Mouse (Mus musculus) liver, embryonic 11.5 days (tissue): ENCODE data around the gene Sulf2. TPM values are rescaled to one million over a fixed set of nuclear protein-coding genes. Genes with fewer than 3 reads are reported as not detected.

Experiments
- ATAC-seq: fragments of 200-750 bp; cut with Nextera tagmentation; replicated peaks from 2 replicates; pipeline ENCODE4 v1.8.0; 2017; ENCODE audit warnings: moderate number of reproducible peaks, mild to moderate bottlenecking, moderate TSS enrichment, moderate library complexity; ENCODE audit not compliant: low FRiP score
- DNase-seq: peaks from one replicate; pipeline ENCODE4 v3.0.0-alpha.2; 2017; ENCODE audit warnings: low spot score
- H3K27ac ChIP-seq: fragments of 300-500 bp; sonication (generic); 2 replicates; pipeline ENCODE4 v1.5.1; 2014; ENCODE audit warnings: mild to moderate bottlenecking, low read depth, low read length, control low read depth
- H3K27me3 ChIP-seq: fragments of 300-500 bp; sonication (generic); replicated peaks from 2 replicates; pipeline ENCODE4 v1.6.1; 2014; ENCODE audit warnings: low read length, mixed read lengths; ENCODE audit not compliant: control insufficient read depth, insufficient read depth
- H3K36me3 ChIP-seq: fragments of 300-500 bp; sonication (generic); 2 replicates; pipeline ENCODE4 v1.6.1; 2014; ENCODE audit warnings: mild to moderate bottlenecking, low read length, moderate library complexity, mixed read lengths; ENCODE audit not compliant: control insufficient read depth, insufficient read depth
- H3K4me1 ChIP-seq: fragments of 300-500 bp; sonication (generic); replicated peaks from 2 replicates; pipeline ENCODE4 v1.6.1; 2014; ENCODE audit warnings: low read length, mixed read lengths; ENCODE audit not compliant: control insufficient read depth, insufficient read depth
- H3K4me2 ChIP-seq: fragments of 300-500 bp; sonication (generic); 2 replicates; pipeline ENCODE4 v1.6.1; 2014; ENCODE audit warnings: mild to moderate bottlenecking, control low read depth, moderate library complexity
- H3K4me3 ChIP-seq: fragments of 300-500 bp; sonication (generic); 2 replicates; pipeline ENCODE4 v1.5.1; 2014; ENCODE audit warnings: low read depth, low read length, control low read depth
- H3K9ac ChIP-seq: fragments of 300-500 bp; sonication (generic); 2 replicates; pipeline ENCODE4 v1.6.1; 2014; ENCODE audit warnings: low read depth, low read length, control low read depth
- H3K9me3 ChIP-seq: fragments of 300-500 bp; sonication (generic); 2 replicates; pipeline ENCODE4 v1.6.1; 2016; ENCODE audit warnings: low read length, inconsistent platforms, mixed read lengths; ENCODE audit not compliant: control insufficient read depth
- WGBS: fragments of 180-500 bp; shearing (Covaris S2); extraction: QIAGEN DNeasy Blood & Tissue Kit; methylation state at CpG from one replicate; pipeline ENCODE4 v1.1.7; 2014; 5-methylcytosine and 5-hydroxymethylcytosine counted together
- polyA plus RNA-seq: library from polyadenylated mRNA; unstranded; fragments of >200 nt; fragmentation: Nextera tagmentation; extraction: Ambion mirVana; gene quantifications from 2 replicates; pipeline ENCODE4 v1.2.1, GENCODE M21; 2014

Sulf2 gene
- polyA plus RNA-seq, 1 experiment from 2014 or later: 30.3 TPM

DNA sequence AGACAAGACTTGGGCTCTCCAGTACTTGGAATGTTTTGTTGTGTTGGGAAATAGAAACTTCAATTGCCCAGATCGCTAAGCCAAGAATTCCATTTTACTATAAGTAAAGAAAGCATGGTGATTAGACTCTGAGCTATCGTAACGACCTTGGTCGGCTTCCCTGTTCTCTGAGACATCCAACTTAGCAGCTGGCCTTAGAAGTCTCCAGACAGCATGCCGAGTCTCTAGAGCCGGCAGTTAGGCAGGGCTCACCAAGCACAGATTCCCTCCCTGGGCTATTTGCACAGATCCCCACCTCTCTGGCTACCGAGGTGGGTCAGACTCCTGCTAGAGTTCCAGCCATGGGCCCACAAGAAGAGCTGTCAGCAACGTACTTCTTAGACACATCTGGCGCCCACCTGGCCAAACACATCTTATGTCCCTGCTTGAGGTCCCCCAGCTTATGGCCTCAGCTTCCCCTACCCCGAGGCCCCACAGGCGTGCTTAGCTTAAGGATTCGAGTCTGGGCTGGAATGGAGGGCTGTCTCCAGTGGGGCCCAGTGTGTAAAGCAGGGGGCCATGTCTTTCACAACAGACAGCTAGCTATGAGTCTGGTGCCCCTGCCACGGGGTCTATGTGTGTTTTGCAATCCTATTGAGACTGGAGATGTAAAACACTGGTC is 6.7 kb downstream of the Sulf2 start:
- DNase-seq: no peak
- H3K27ac ChIP-seq: no peak overlapping the region
- no peak overlapping the region for H3K9ac ChIP-seq
- H3K4me1 ChIP-seq: peaks cover 3% of the 10 kb centered on the region; the same call in 1 of the 2 replicates
- no peaks in the 10 kb centered on the region for H3K9me3 ChIP-seq
- no peak overlapping the region for H3K4me3 ChIP-seq
- peaks cover 17% of the 10 kb centered on the region for H3K27me3 ChIP-seq
- ATAC-seq: no peak
- WGBS: 53% methylated on average over 13 of the region's 13 CpGs
- H3K36me3 ChIP-seq: no peaks in the 10 kb centered on the region
- no peak overlapping the region for H3K4me2 ChIP-seq

DNA sequence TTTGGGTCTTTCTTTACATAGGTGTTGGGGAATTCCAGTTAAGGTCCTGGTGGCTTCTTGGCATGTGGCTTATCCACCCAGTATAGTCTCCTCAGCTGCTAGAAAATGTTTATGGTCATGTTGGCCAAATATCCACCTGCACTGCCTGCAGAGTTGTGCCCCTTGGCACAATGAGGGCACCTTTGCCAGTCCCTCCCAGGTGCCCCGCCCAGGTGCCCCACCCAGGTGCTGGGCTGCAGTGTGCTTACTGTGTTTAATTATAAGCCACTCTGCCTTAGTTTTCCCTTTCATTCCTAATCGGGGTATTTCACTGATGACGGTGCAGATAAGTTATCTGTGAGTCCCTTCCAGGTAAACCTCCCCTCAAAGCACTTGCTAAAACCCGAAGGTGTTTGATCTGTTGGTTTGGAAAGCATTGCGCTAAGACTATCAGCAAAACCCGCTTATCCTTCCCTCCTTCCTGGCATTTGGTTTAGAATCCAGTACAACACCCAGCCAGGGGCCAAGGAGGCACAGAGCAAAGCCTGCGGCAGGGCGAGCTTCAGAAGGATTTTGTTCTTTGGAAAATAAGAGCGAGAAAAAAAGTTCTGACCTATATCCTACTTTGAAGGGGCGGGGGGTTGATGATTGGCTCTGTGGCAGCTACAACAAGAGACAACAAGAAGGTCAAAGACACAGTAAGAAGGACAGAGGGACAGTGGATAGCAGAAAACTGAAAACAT is 7.4 kb downstream of the Sulf2 start:
- no peak overlapping the region for H3K27ac ChIP-seq
- no peak overlapping the region for H3K9ac ChIP-seq
- no peaks in the 10 kb centered on the region for H3K9me3 ChIP-seq
- DNase-seq (no peak), ATAC-seq (no peak)
- H3K4me3 ChIP-seq: no peak overlapping the region
- H3K4me2 ChIP-seq: no peak overlapping the region
- peaks cover 10% of the 10 kb centered on the region for H3K27me3 ChIP-seq
- peaks cover 3% of the 10 kb centered on the region; the same call in 1 of the 2 replicates for H3K4me1 ChIP-seq
- 67% methylated on average over 10 of the region's 10 CpGs for WGBS
- no peaks in the 10 kb centered on the region for H3K36me3 ChIP-seq

DNA sequence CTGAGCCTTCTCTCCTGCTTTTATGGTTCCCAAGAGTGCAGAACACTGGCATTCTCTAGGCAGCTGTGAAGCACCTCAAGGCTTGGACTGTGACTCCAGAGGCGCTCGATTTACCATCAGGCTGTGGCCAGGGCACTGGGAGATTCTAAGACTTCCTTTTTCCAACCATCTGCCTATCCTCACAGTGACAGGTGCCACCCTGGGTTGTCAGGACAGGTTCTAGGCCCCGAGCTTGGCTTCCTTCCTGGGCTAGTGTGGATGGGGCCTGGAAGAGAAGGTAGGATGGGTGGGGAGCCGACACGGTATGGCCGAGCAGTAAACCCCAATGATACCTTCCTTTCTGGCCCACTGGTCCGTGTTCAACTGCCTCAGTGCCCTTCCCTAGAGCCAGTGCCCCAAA is 9.0 kb downstream of the Sulf2 start:
- no peaks in the 10 kb centered on the region for H3K4me1 ChIP-seq

DNA sequence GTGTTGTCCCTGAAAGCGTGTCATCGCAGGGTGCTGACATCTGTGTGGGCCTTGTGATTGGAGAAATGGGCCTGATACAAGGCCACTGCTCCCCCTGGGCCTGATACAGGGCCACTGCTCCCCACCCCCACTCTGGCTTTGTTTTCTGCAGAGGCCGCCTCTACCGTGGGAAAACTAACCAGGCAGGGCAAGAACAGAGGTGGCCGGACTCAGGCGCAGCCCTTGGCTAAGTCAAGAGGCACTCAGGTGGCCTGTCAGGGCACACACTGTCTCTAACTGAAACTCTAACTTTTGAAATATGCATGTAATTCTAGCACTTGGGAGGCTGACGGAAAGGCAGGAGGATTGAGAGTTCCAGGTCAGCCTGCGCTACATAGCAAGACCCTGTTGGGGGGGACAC is 10.4 kb downstream of the Sulf2 start:
- Histone ChIP-seq H3K27ac (no peak overlapping the region), H3K36me3 (no peaks in the 10 kb centered on the region), H3K27me3 (no peaks in the 10 kb centered on the region; the same call in 1 of the 2 replicates), H3K4me3 (no peak overlapping the region), H3K4me1 (no peaks in the 10 kb centered on the region), H3K4me2 (no peak overlapping the region), H3K9ac (no peak overlapping the region), H3K9me3 (no peaks in the 10 kb centered on the region)
- DNase-seq (no peak), ATAC-seq (no peak)
- WGBS: 87% methylated on average over 8 of the region's 8 CpGs

More for the DNA sequence above, 9.0 kb downstream of the Sulf2 start:
- 68% methylated on average over 7 of the region's 7 CpGs for WGBS
- Histone ChIP-seq H3K27me3 (peaks cover 3% of the 10 kb centered on the region), H3K9me3 (no peaks in the 10 kb centered on the region), H3K4me3 (no peak overlapping the region), H3K27ac (no peak overlapping the region), H3K36me3 (no peaks in the 10 kb centered on the region), H3K4me2 (no peak overlapping the region), H3K9ac (no peak overlapping the region)
- ATAC-seq (no peak), DNase-seq (no peak)

DNA sequence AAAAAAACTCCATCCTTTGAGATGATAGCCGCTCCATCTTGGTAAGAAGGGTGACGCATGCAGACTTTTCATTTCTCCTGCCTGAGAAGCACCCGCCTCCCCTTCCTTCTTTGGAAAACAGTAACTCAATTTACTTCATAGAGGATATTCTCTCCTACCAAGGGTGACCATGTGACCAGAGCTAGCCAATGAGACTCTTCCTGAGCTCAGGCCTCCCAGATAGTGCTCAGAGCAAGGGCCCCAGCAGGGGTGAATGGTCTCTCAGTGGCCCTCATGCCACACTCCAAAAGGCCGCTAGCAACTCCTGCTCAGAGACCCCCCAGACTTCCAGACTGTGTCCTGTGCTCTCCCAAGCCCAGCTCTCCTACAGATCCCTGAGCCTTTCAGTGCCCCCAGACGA is 11.6 kb downstream of the Sulf2 start:
- ATAC-seq (no peak), DNase-seq (no peak)
- no peaks in the 10 kb centered on the region for H3K4me1 ChIP-seq
- H3K27me3 ChIP-seq: no peaks in the 10 kb centered on the region
- no peak overlapping the region for H3K9ac ChIP-seq
- 81% methylated on average over 5 of the region's 5 CpGs for WGBS
- H3K27ac ChIP-seq: no peak overlapping the region
- no peaks in the 10 kb centered on the region for H3K9me3 ChIP-seq
- no peak overlapping the region for H3K4me3 ChIP-seq
- no peak overlapping the region for H3K4me2 ChIP-seq
- H3K36me3 ChIP-seq: no peaks in the 10 kb centered on the region; the same call in 1 of the 2 replicates

DNA sequence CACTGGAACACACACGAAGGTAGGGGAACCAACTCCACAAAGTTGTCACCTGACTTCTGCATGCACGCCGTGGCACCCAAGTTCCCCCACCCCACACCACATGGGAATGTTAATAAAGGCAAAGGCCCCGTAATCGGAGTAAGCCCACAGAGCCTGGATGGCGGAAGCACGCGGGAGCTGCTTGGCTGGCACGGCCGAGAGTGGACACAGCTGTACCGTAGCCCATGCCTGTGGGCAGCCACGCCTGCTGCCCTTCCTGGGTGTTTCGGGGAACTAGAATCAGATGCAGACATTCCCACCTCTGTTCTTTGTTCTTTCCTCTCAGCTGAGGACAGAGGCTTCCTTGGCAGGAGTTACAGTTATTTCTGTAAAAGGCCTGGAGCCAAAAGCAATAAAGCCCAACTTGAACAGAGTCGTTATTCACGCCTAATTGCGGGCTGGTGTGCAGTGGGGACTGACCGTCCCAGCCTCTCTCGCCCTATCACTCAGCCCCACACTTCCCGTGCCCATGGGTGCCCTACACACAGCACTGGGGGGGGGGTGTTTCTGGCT is 12.8 kb downstream of the Sulf2 start:
- Histone ChIP-seq H3K27me3 (no peaks in the 10 kb centered on the region), H3K27ac (no peak overlapping the region), H3K9ac (no peak overlapping the region), H3K4me1 (no peaks in the 10 kb centered on the region), H3K4me2 (no peak overlapping the region), H3K9me3 (no peaks in the 10 kb centered on the region), H3K4me3 (no peak overlapping the region), H3K36me3 (no peaks in the 10 kb centered on the region; the same call in 1 of the 2 replicates)
- no peak for ATAC-seq
- DNase-seq: no peak
- 73% methylated on average over 19 of the region's 19 CpGs for WGBS

DNA sequence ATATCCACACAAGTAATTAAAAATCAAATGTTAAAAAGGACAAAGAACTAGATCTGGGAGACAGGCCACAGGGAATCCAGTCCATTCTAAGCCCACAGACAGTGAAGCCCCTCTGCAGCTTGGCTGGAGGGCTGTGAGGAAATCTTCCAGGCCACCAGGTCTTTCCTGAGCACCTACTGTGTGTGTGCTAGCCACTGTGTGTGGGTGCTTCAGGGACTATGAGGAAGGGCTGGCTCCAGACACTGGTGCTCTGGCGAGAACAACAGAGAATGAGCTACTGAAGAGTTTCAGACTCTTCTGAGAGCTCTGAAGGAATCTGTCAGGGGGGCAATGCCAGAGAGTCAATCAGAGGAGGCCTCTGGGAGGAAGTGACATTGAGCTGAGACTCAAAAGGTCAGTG is 13.6 kb downstream of the Sulf2 start:
- Histone ChIP-seq H3K9me3 (no peaks in the 10 kb centered on the region), H3K27ac (no peak overlapping the region), H3K36me3 (no peaks in the 10 kb centered on the region; the same call in 1 of the 2 replicates), H3K4me3 (no peak overlapping the region), H3K4me2 (no peak overlapping the region), H3K9ac (no peak overlapping the region), H3K4me1 (no peaks in the 10 kb centered on the region), H3K27me3 (no peaks in the 10 kb centered on the region)
- no peak for DNase-seq
- WGBS: 64% methylated on average over 1 of the region's 1 CpGs
- ATAC-seq: no peak

DNA sequence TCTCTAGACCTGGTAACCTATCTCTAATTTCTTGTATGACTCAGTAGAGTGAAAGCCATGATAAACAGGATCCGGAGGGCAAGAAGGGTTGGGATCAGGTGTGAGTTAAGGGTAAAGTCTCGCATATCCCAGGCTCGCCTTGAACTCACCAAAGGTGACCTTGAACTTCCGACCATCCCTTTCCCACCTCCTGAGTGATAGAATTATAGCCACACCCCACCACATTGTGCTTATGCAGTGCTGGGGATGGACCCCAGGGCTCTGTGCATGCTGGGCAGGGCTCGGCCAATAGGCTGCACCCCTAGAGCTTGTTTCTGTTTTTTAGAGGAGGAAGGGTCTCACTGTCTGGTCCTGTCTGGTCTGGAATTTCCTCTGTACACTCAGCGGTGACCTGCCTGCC is 14.4 kb downstream of the Sulf2 start:
- H3K4me1 ChIP-seq: no peaks in the 10 kb centered on the region
- ATAC-seq (no peak), DNase-seq (no peak)
- no peaks in the 10 kb centered on the region for H3K9me3 ChIP-seq
- H3K27me3 ChIP-seq: no peaks in the 10 kb centered on the region
- H3K4me3 ChIP-seq: no peak overlapping the region
- H3K9ac ChIP-seq: no peak overlapping the region
- WGBS: 81% methylated on average over 6 of the region's 6 CpGs
- H3K27ac ChIP-seq: no peak overlapping the region
- H3K4me2 ChIP-seq: no peak overlapping the region
- H3K36me3 ChIP-seq: no peaks in the 10 kb centered on the region; the same call in 1 of the 2 replicates
